Comparison of ENCODE assay signal across 9 mouse cellular contexts in the genomic region with DNA sequence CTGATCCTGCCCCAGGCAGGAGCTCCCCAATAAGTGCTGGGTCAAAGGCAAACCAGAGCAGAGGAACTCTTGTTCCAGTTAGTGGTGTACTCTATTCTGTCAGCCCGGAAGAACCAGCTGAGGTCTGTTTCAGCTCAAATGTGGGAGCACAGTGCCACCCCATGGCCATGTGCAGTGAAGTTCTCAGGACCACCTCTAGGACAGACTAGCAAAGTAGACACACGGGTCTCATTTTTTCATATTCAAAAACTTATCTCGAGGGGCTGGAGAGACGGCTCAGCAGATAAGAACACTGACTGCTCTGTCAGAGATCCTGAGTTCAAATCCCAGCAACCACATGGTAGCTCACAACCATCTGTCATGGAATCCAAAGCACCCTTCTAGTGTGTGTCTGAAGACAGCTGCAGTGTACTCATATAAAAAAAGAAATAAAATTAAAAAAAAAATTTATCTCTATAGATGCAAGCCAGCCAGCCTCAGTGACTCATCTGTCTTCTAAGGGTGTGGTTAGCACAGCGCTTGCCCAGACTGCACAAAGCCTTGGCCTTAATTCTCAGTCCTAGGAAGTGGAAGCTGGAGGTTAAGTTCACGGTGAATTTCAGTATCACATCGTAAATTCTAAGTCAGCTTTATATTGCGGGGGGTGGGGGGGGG. TPM values are rescaled to one million over a fixed set of nuclear protein-coding genes. Genes with fewer than 3 reads are reported as not detected.
DNase-seq lines count a peak whose midpoint lies in the region; ATAC-seq and TF ChIP-seq lines count a peak whose summit lies in the region.
"Had no signal": no experiment of that assay in that cellular context is flagged by ENCODE, and none has a peak within 500 bp of the region (broad histone marks: within the 10 kb centered on the region; RNA-seq: fewer than 3 reads in every experiment).

No protein-coding gene starts in this region.

- no peaks in the 10 kb centered on the region for H3K9me3 ChIP-seq in intestine, embryonic 16.5 days (ENCODE audit: control insufficient read depth, low read length)
- H3K9me3 ChIP-seq in midbrain, embryonic 15.5 days, result no peaks in the 10 kb centered on the region
- H3K9me3 ChIP-seq: neural tube, embryonic 13.5 days had no signal

- no peak overlapping the region for H3K9ac ChIP-seq in intestine, embryonic 16.5 days (ENCODE audit: low read depth, low read length)
- no peak overlapping the region for H3K9ac ChIP-seq in midbrain, embryonic 15.5 days
- H3K9ac ChIP-seq: neural tube, embryonic 13.5 days had no signal

- H3K36me3 ChIP-seq in intestine, embryonic 16.5 days (ENCODE audit: control insufficient read depth, insufficient read depth, low read length), result 0 out of 2 replicates have a peak, but pooled peaks cover 3% of the 10 kb centered on the region
- H3K36me3 ChIP-seq in midbrain, embryonic 15.5 days (replicated peaks), result peaks cover 6% of the 10 kb centered on the region; the same call in 1 of the 2 replicates

- ATAC-seq in intestine, embryonic 16.5 days, result peak; percentile 34; the same call in 1 of the 2 replicates
- ATAC-seq in midbrain, embryonic 15.5 days (replicated peaks), result 0 out of 2 replicates have a peak, but pooled peaks have one; percentile 35

- TF ChIP-seq POLR2A in cerebellum, adult 2 months (IDR thresholded peaks at IDR 0.05; ENCODE audit: borderline replicate concordance, insufficient read depth, low read length), result no peak

- peaks cover 5% of the 10 kb centered on the region; the same call in 1 of the 2 replicates for H3K4me1 ChIP-seq in cerebellum, adult 2 months (ENCODE audit: control insufficient read depth, insufficient read depth, low read length)
- H3K4me1 ChIP-seq in intestine, embryonic 16.5 days (ENCODE audit: control insufficient read depth, insufficient read depth, low read length), result peaks cover 10% of the 10 kb centered on the region
- peaks cover 21% of the 10 kb centered on the region for H3K4me1 ChIP-seq in midbrain, embryonic 15.5 days

- H3K4me3 ChIP-seq in cerebellum, adult 2 months (replicated peaks; ENCODE audit: insufficient read depth, low read depth, low read length), result no peak overlapping the region
- H3K4me3 ChIP-seq in intestine, embryonic 16.5 days (ENCODE audit: low read length), result no peak overlapping the region
- no peak overlapping the region for H3K4me3 ChIP-seq in midbrain, embryonic 15.5 days
- H3K4me3 ChIP-seq: neural tube, embryonic 13.5 days had no signal

- intact Hi-C loops in left cerebral cortex, postnatal 36 days (cut with DNase I), result no loop called here

- H3K27me3 ChIP-seq in cerebellum, adult 2 months (ENCODE audit: control insufficient read depth, insufficient read depth, low read length), result no peaks in the 10 kb centered on the region
- H3K27me3 ChIP-seq in intestine, embryonic 16.5 days (replicated peaks; ENCODE audit: control insufficient read depth, insufficient read depth, low read length), result peaks cover 5% of the 10 kb centered on the region
- H3K27me3 ChIP-seq in midbrain, embryonic 15.5 days (replicated peaks), result peaks cover 15% of the 10 kb centered on the region

- peak; percentile 95 for TF ChIP-seq CTCF in cerebellum, adult 2 months (IDR thresholded peaks at IDR 0.05; ENCODE audit: borderline replicate concordance, insufficient read depth, low read depth, low read length)

- no peak overlapping the region for H3K27ac ChIP-seq in cerebellum, adult 2 months (ENCODE audit: insufficient read depth, low read length)
- 0 out of 2 replicates have a peak overlapping the region, but pooled peaks have one; percentile 5 for H3K27ac ChIP-seq in intestine, embryonic 16.5 days (ENCODE audit: low read length)
- no peak overlapping the region for H3K27ac ChIP-seq in midbrain, embryonic 15.5 days
- H3K27ac ChIP-seq: neural tube, embryonic 13.5 days had no signal

- no peak overlapping the region for H3K4me2 ChIP-seq in intestine, embryonic 16.5 days (ENCODE audit: low read depth, low read length)
- no peak overlapping the region for H3K4me2 ChIP-seq in midbrain, embryonic 15.5 days
- H3K4me2 ChIP-seq: neural tube, embryonic 13.5 days had no signal

- WGBS in cerebellum, adult 2 months, result 41% methylated on average over 8 of the region's 8 CpGs
- 28% methylated on average over 8 of the region's 8 CpGs for WGBS in intestine, embryonic 16.5 days
- 44% methylated on average over 8 of the region's 8 CpGs for WGBS in midbrain, embryonic 15.5 days

- DNase-seq in ovary, postnatal 36 days (ENCODE audit: low spot score), result peak; percentile 68
- DNase-seq in ovary, postnatal 10 days (ENCODE audit: low spot score), result no peak
- DNase-seq in cerebellum, adult 2 months, result peak; percentile 64 to 73
- peak; percentile 72 to 85 for DNase-seq in frontal cortex, adult 2 months (ENCODE audit: extremely low spot score in 1 of 2, low spot score in 1 of 2)
- peak; percentile 58 to 78 for DNase-seq in left cerebral cortex, postnatal 36 days (ENCODE audit: low spot score in 2 of 2)
- peak; percentile 72 to 75 for DNase-seq in spleen, postnatal 36 days (ENCODE audit: low spot score in 2 of 2)

RNA-seq across cellular contexts. Expression of gene Arid3c, which starts 6.8 kb away (rescaled TPM):
- 0.16 and 0.18 TPM in 2 replicates for polyA plus RNA-seq in cerebellum, adult 2 months (2012; rRNA removed)
- 0.12 and 0.17 TPM in 2 replicates for polyA plus RNA-seq in frontal cortex, adult 2 months (2012; rRNA removed)
- polyA plus RNA-seq in intestine, embryonic 16.5 days (2015; fragmentation: Nextera tagmentation; extraction: Ambion mirVana), result not detected in 2 replicates
- total RNA-seq in left cerebral cortex, postnatal 36 days (2021), result under 1 TPM in 1 of 2 experiments, not detected in 1; 0.36 TPM
- 0.56 and 1.1 TPM in 2 replicates for polyA plus RNA-seq in midbrain, embryonic 15.5 days (2015; fragmentation: Nextera tagmentation; extraction: Ambion mirVana)

RNA-seq across cellular contexts. Expression of gene Dctn3, which starts 14.8 kb away (rescaled TPM):
- polyA plus RNA-seq in cerebellum, adult 2 months (2012; rRNA removed), result 162 and 167 TPM in 2 replicates
- 189 and 190 TPM in 2 replicates for polyA plus RNA-seq in frontal cortex, adult 2 months (2012; rRNA removed)
- polyA plus RNA-seq in intestine, embryonic 16.5 days (2015; fragmentation: Nextera tagmentation; extraction: Ambion mirVana), result 136 and 143 TPM in 2 replicates
- total RNA-seq in left cerebral cortex, postnatal 36 days (2021), result 100 to 1,000 TPM; 159 to 187 TPM
- polyA plus RNA-seq in midbrain, embryonic 15.5 days (2015; fragmentation: Nextera tagmentation; extraction: Ambion mirVana), result 295 and 308 TPM in 2 replicates

RNA-seq across cellular contexts. Expression of gene Galt, which starts 17.3 kb away (rescaled TPM):
- 196 and 206 TPM in 2 replicates for polyA plus RNA-seq in cerebellum, adult 2 months (2012; rRNA removed)
- 196 and 224 TPM in 2 replicates for polyA plus RNA-seq in frontal cortex, adult 2 months (2012; rRNA removed)
- polyA plus RNA-seq in intestine, embryonic 16.5 days (2015; fragmentation: Nextera tagmentation; extraction: Ambion mirVana), result 93.4 and 103 TPM in 2 replicates
- 10 to 100 TPM; 81.0 to 94.7 TPM for total RNA-seq in left cerebral cortex, postnatal 36 days (2021)
- polyA plus RNA-seq in midbrain, embryonic 15.5 days (2015; fragmentation: Nextera tagmentation; extraction: Ambion mirVana), result 48.3 and 51.1 TPM in 2 replicates

RNA-seq across cellular contexts. Expression of gene Sigmar1, which starts 18.2 kb away (rescaled TPM):
- polyA plus RNA-seq in cerebellum, adult 2 months (2012; rRNA removed), result 65.9 and 71.1 TPM in 2 replicates
- 60.9 TPM in 2 replicates for polyA plus RNA-seq in frontal cortex, adult 2 months (2012; rRNA removed)
- polyA plus RNA-seq in intestine, embryonic 16.5 days (2015; fragmentation: Nextera tagmentation; extraction: Ambion mirVana), result 105 and 111 TPM in 2 replicates
- 10 to 100 TPM; 54.3 to 57.7 TPM for total RNA-seq in left cerebral cortex, postnatal 36 days (2021)
- 65.7 and 66.0 TPM in 2 replicates for polyA plus RNA-seq in midbrain, embryonic 15.5 days (2015; fragmentation: Nextera tagmentation; extraction: Ambion mirVana)

RNA-seq across cellular contexts. Expression of gene Rpp25l, which starts 24.4 kb away (rescaled TPM):
- 43.3 and 44.7 TPM in 2 replicates for polyA plus RNA-seq in cerebellum, adult 2 months (2012; rRNA removed)
- 30.7 and 32.5 TPM in 2 replicates for polyA plus RNA-seq in frontal cortex, adult 2 months (2012; rRNA removed)
- 57.5 and 64.9 TPM in 2 replicates for polyA plus RNA-seq in intestine, embryonic 16.5 days (2015; fragmentation: Nextera tagmentation; extraction: Ambion mirVana)
- 10 to 100 TPM; 27.8 to 33.2 TPM for total RNA-seq in left cerebral cortex, postnatal 36 days (2021)
- 59.1 and 64.6 TPM in 2 replicates for polyA plus RNA-seq in midbrain, embryonic 15.5 days (2015; fragmentation: Nextera tagmentation; extraction: Ambion mirVana)
